Mouse (Mus musculus) cerebral cortex, adult 2 months (tissue): ENCODE data around the gene St8sia1.

Experiments used
- WGBS: fragments of 180-500 bp; shearing (Covaris S2); methylation state at CpG from one replicate; pipeline ENCODE4 v1.1.7; 2018; 5-methylcytosine and 5-hydroxymethylcytosine counted together

St8sia1 gene

GRCm38 (mm10) chr6:142789736-142790135, 174.5 kb downstream of the St8sia1 start:
- 57% methylated on average over 10 of the region's 10 CpGs for WGBS

- 46% methylated on average over 18 of the region's 18 CpGs for WGBS
These were observed 175.9 kb downstream of the St8sia1 start for GRCm38 (mm10) chr6:142788042-142788987.

- 89% methylated on average over 21 of the region's 21 CpGs for WGBS
These were observed 178.1 kb downstream of the St8sia1 start for GRCm38 (mm10) chr6:142786106-142786505.

DNA sequence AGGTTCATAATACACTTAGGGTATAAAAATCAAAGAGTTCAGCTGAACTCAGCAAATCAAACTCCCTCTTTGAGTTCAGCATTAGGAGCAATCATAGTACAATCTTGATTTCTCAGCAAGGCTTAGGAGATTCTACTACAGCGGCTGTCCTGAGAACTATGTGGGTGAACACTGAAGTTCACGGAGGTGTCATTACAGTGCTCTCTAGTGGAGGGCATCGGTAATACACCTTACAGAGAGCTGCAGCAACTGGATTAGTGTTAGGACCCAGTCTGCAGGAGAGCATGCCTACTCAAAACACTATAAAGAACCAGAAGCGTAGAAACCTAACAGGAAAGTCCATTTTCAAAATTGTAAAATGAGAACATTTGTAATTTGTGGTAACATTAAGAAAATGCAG, 178.9 kb downstream of the St8sia1 start:
- 35% methylated on average over 4 of the region's 4 CpGs for WGBS

GRCm38 (mm10) chr6:142781286-142781685, 183.0 kb downstream of the St8sia1 start:
- 63% methylated on average over 7 of the region's 7 CpGs for WGBS

DNA sequence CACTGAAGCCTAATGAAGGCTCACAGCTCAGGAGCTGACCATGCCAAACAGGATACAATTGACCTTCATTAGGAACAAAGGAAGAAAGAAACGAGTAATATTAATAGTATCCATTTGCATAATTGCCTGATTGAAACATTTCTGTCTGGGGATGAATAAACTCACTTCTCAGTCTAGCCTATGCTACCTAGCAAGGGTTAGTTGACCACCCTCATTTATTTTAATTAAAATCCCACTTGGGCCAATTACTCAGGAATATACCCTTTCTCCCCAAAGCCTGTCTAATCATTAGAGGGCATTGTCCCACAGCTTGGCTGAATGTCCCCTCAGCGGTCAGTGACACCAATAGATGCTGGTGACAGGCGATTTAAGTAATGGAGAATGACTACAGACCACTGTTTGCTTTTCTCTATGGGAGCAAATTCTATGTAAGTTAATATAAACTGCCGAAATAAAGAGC, 183.6 kb downstream of the St8sia1 start:
- WGBS = 67% methylated on average over 4 of the region's 4 CpGs

DNA sequence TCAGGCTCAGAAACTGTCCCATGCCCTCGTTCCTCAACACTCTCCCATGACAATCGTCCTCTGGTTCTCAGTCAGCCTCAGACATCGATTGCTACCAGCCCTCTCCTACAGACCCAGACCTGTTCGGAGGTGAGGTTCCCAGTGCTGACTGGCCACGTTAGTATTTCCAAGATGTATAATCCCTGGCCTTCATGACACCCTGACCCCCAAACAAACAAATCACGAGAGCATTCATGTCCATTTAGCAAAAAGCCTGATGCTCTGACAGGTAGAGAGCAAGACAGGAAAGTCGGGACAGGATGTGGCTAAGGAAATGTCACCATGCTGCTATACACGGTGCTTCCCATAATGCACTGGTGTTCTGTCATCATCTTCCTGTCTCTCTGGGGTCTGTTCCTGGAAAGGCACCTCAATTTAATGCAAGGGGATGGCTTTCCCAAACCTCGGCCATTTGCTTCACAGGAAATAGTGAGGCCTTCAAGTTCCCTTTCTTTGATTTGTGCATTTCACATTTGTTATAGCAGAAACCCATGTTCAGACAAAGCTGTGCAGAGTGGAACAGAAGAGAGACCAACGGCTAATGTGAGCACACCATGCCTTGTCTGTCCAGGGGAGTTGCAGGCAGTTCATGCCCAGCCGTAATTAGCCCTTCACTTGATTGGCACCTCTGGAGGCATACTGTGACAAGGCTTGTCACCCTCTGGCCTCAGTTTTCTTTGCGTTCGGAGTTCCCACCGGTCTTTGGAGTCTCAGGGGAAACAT, 184.3 kb downstream of the St8sia1 start:
- WGBS = 59% methylated on average over 14 of the region's 14 CpGs

DNA sequence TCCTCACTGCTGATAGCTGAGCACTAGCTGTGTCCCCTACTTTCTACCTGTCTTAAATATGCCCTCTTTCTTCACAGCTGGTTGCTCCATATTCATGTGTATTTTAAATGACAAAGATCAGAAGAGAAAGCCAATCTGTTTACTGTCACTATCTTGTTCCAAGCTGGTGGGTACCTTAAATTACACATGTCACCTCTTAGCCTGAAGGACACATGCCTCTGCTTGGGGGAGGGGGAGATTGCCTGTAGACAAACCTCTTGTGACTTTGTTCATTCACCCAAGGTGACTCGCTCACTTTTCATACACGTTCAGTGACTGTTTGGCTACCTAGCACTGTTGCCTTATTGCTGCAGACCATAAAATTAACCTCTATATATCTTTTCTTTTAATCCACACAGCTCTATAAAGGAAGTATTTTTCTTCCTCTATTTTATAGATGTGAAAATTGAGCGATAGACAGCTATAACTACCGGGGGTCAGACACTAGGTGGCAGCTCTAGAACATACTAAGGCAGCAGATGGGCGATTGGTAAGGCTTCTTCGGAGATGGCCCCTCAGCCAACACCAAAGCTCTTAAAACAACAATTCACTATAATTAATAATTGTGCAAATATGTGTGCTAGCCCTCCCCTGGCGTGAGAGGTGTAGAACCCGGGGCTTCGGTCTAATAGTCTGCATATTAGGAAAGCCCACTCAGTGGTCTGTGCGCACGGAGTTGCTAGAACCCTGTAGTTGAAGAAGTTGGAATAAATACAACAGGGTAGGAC, 185.0 kb downstream of the St8sia1 start:
- WGBS = 45% methylated on average over 11 of the region's 11 CpGs

DNA sequence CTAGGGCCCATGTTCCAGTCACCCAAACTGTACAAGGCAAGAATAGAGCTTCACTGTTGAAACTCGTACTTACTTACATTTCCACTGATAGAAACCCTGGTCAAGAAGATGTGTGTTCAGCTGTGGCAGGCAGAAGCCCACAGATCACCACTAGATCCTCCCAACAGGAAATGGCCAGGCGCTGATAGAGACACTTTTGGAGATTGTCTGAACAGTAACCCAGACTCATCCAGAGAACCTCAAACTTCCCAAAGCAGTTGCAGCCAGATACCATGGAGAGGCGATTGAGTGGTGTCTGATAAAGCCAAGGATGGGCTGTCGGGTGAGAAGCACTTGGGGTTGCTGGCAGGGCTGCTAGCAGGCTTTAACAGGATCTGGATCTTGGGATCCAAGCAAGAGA, 187.3 kb downstream of the St8sia1 start:
- 71% methylated on average over 4 of the region's 4 CpGs for WGBS

- WGBS = 78% methylated on average over 5 of the region's 5 CpGs
These were observed 190.7 kb downstream of the St8sia1 start for GRCm38 (mm10) chr6:142773566-142773965.

- 94% methylated on average over 4 of the region's 4 CpGs for WGBS
These were observed 192.6 kb downstream of the St8sia1 start for GRCm38 (mm10) chr6:142771643-142772042.
